Mouse (Mus musculus): ENCODE results near the gene Myl6b.

The Myl6b gene

GRCm38 (mm10) chr10:128498590-128498989 lies at the start of gene Myl6b:
Gene Myl6b (minus strand): TSS chr10:128498685.
- peak; percentile 90 for DNase-seq (ENCODE audit: low read depth, low spot score)

GRCm38 (mm10) chr10:128547361-128548032 lies 49.0 kb upstream of the Myl6b start, which contains the start of gene Zc3h10:
Gene Zc3h10 (minus strand): TSS chr10:128547774.
- peak; percentile 91 for DNase-seq (ENCODE audit: low read depth, low spot score)

GRCm38 (mm10) chr10:128546787-128547186 lies 48.3 kb upstream of the Myl6b start:
- DNase-seq (ENCODE audit: low read depth, low spot score) = no peak

DNA sequence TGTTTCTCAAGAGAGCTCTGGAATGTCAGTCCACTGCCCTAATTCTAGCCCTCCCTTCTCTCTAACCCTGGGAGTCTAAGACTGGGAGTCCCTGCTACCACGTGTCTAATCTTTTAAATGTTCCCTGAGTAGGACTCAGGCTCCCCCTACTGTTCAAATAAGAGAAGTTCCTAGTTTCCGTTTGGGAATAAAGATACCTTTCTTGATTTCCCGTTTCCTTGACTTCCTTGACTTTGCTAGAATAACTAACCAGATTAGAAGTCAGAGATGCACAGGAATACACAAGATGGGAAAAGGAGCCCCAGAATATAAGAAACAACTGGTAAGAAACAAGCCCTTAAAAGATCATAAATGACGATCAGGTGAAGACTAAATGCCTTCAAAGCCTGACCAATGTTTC lies 47.9 kb upstream of the Myl6b start:
- no peak for DNase-seq (ENCODE audit: low read depth, low spot score)

DNA sequence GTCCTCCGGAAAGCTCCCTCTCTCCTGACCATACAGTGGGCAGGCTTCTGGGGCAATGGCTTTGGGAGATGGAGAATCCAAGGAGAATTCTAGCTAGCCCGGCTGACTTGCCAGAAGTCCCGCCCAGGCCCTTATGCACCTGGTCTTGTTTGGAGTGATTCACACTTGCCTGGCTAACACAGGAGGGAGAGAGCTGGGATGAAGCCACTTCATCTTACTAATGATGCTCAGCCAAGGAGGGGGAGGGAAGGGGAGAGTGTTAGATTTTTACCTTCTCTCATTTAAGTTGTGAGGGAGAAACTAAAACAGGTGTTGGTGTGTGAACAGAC lies 47.0 kb upstream of the Myl6b start:
- DNase-seq (ENCODE audit: low read depth, low spot score) = no peak

DNA sequence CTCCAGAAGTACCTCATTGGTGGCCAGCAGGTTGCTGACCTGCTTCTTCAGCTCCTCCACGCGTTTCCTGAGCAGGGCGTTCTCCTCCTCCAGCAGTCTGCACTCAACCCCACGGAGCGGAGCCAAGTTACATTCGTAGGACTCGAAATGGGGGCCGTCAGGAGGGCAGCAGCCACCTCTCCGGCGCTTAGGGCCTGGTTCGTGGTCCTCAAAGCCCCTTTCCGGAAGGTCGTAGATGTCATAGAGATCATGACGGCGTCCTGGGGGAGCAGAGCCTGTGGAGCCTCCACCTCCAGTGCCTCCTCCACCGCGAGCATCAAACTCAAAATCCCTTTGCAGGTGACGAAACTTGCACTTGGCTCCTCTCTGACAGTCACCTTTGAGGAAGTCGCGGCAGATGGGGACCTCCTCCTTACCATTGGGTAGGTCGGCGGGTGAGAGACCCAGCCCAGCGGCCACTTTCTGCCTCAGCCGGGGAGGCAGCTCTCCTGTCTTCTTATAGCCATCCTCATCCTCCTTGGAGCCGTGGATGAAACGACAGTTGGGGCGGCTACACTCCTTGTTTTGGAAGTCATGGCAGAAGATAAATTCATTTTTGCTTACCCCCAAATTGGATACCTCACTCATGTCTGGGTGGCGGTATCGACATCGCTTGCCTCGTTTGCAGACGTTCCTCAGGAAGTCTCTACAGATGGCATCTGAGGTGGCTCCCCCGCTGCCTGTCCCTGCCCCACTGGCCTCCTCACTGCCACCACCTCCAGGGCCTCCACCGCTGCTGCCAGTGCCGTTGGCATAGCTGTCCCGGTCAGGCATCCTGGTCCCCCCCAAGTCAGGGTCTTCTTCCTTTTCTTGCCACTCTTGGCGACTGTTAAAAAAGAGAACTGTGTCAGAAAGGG lies 46.4 kb upstream of the Myl6b start:
- DNase-seq (ENCODE audit: low read depth, low spot score) = no peak

GRCm38 (mm10) chr10:128544151-128544657 lies 45.7 kb upstream of the Myl6b start:
- no peak for DNase-seq (ENCODE audit: low read depth, low spot score)

DNA sequence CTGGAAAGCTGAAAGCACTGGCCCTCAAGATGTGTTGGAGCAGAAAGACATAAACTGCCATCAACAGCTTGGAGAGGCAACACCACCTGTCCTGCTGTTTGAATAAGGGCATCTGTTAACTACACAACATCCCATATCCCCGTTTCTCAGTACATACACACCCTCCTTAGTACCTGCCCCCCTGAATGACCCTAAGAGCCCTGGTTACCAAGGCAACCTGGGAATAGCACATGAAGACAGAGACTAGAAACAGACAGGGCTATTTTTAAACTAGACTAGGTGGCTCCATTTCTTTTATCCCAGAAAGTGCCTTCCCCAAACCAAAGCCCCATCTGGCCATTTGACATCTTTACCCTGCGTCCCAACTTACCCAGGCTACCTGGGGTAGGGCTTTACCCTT lies 44.6 kb upstream of the Myl6b start:
- no peak for DNase-seq (ENCODE audit: low read depth, low spot score)

DNA sequence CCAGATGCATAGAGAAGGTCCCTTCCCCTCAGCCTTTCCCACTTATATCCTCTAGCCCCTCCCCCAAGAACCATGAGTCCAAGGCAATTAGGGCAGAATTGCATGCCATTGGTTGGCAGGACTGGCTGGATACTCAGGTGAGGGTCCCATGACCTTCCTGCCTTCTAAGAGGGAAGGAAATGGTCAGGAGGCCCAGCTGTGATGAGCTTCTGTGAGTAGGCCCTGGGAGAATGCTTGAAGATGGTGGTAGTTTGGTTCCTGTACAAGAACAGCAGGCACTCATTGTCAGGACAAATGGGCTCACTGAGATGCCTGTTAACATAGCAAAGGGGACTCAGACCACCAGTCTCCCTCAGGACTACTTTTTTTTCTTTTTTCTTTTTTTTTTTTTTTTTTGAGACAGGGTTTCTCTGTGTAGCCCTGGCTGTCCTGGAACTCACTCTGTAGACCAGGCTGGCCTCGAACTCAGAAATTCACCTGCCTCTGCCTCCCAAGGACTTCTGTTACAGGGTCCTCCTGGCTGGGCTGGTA lies 39.9 kb upstream of the Myl6b start:
- DNase-seq (ENCODE audit: low read depth, low spot score) = no peak

DNA sequence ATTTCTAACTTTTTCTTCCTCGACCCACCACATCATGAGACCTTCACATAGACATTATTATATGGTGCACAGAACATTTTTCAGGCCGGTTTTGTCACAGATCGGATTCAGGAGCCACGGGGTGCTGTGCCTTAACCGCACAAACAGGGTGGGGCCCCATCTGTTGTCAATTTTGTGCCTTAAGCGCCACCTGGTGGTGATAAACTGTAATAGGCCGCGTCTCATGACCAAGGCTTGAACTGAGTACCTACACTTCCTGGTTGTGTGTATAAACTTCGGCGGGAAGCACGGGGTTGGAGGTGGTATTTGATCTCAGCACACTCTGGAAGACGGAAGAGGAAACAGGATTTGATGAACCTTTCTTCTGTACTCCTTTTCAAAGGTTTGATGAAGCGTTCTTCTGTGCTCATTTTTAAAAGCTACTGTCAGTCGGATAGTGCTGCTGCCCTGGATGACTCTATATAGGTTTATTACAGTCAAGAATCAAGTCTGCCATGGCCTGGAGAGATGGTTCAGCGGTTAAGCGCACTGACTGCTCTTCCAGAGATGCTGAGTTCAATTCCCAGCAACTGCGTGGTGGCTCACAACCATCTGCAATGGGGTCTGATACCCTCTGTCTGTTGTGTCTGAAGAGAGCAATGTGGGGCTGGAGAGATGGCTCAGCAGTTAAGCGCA lies 37.9 kb upstream of the Myl6b start:
- peak; percentile 83 for DNase-seq (ENCODE audit: low read depth, low spot score)

- DNase-seq (ENCODE audit: low read depth, low spot score) = no peak
Measured at GRCm38 (mm10) chr10:128535624-128536265, 37.3 kb upstream of the Myl6b start.

DNA sequence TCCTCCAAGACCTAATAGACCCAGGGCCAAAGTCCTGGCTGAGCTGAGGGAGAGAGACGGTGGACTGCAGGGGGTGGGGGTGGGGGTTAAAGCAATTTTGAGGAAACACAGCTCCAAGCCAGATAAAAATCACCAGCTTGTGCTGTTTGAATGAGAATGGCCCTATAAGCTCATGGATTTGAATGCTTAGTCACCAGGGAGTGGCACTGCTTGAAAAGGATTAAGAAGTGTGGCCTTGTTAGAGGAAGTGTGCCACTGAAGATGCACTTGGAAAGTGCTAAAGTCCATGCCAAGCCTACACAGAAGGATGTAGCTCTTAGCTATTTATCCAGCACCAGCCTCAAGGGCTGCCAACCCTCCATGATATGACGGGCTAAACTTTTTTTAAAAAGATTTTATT lies 36.7 kb upstream of the Myl6b start:
- no peak for DNase-seq (ENCODE audit: low read depth, low spot score)

DNA sequence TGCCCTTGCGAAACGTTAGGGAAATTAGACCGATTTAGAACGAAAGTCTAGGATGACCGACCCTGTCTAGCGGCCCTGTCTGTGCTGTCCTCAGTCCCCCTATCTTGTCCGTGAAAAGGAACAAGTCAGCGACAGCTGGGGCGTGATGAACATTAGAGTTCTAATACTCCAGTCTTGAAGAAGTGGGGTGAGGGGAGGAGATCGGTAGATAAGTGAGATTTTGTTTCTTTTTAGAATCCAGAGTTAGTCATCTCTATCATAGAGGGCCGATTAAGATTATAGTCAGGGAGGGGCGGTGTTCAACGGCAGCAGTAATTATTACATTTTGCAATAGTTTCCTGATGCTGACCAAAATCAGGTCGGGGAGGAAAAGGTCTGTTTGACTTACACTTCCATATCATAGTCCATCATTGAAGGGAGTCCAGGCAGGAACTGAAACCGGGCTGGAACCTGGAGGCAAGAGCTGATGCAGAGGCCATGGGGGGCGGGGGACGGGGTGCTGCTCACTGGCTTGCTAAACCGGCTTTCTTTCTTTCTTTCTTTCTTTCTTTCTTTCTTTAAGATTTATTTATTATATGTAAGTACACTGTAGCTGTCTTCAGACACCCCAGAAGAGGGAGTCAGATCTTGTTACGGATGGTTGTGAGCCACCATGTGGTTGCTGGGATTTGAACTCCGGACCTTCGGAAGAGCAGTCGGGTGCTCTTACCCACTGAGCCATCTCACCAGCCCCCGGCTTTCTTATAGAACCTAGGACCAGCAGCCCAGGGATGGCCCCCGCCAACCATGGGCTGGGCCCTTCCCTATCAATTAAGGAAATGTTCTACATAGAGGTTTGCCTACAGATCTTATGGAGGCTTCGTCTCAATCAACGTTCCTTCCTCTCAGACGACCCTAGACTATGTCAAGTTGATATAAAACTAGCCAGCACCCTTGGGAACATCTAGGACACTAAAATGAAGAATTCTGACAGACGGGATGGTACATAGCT lies 28.2 kb upstream of the Myl6b start:
- DNase-seq (ENCODE audit: low read depth, low spot score) = no peak

GRCm38 (mm10) chr10:128525671-128526308 lies 27.3 kb upstream of the Myl6b start, which contains the start of gene Esyt1:
Gene Esyt1 (minus strand): TSS chr10:128525871.
- DNase-seq (ENCODE audit: low read depth, low spot score) = peak; percentile 94

DNA sequence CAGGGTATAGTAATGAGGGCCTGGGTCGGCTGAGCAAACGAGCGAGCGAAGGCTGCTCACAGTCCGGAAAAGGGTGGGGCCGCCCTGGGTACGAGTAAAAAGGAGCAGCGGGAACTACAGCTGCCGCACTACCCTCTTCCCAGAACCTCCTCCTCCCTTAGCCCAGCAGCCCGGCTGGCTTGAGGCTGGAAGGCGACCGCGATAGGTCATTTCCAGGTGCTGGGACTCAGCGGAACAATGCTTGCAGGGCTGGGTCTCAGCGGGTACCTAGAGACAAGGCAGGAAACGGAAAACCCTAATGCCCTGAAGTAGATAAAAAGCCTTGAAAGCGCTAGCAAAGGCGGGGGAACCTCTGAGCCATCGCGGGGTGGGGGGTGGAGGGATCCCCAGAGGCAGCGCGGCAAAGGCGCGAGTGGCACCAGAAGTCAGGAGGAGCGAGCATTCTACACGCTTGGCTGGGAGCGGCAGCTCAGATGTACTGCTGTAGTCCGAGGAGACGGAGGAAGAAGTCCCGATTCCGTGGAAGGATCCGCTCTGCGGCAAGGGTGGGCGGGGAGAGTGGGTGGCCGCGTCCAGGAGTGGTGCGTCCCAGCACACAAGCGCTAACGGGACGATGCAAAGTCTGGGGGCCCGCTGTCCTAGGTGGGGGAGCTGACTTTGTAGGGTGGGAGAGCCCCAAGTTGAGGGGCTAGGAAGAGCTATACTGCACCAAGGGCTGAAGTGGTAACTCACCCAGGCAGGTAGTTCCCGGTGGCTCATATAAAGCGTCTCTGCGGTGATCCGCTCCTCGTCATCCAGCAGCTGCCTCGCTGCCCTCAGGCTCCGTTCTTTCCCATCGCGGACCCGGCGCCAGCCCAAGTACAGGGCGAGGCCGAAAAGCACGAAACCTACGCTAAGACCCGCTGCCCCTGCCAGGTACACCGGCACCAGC lies 26.5 kb upstream of the Myl6b start:
- peak; percentile 36 for DNase-seq (ENCODE audit: low read depth, low spot score)

GRCm38 (mm10) chr10:128524111-128524731 lies 25.7 kb upstream of the Myl6b start:
- DNase-seq (ENCODE audit: low read depth, low spot score) = no peak

GRCm38 (mm10) chr10:128522351-128522750 lies 23.9 kb upstream of the Myl6b start:
- DNase-seq (ENCODE audit: low read depth, low spot score) = no peak

GRCm38 (mm10) chr10:128520591-128520990 lies 22.1 kb upstream of the Myl6b start:
- DNase-seq (ENCODE audit: low read depth, low spot score) = no peak

All from embryo, embryonic 11.5 days (tissue).